Comparison of ENCODE assay signal across 20 mouse cellular contexts in genomic region chr12:117027351-117027750, GRCm38 (mm10).
DNase-seq lines count a peak whose midpoint lies in the region; ATAC-seq lines count a peak whose summit lies in the region.
"Had no signal": no experiment of that assay in that cellular context is flagged by ENCODE, and none has a peak within 500 bp of the region (broad histone marks: within the 10 kb centered on the region; RNA-seq: fewer than 3 reads in every experiment).

No protein-coding gene starts in this region.

- intact Hi-C loops in gastrocnemius, postnatal 36 days (cut with DNase I): no loop called here

- no peaks in the 10 kb centered on the region for H3K36me3 ChIP-seq in forebrain, embryonic 10.5 days (replicated peaks)
- H3K36me3 ChIP-seq in forebrain, embryonic 13.5 days (ENCODE audit: poor library complexity, severe bottlenecking): no peaks in the 10 kb centered on the region
- no peaks in the 10 kb centered on the region for H3K36me3 ChIP-seq in megakaryocyte, embryonic 14.5 days (replicated peaks; ENCODE audit: low read length)
- H3K36me3 ChIP-seq: embryonic facial prominence, embryonic 15.5 days; heart, embryonic 15.5 days; hindbrain, embryonic 15.5 days had no signal

- 0 out of 2 replicates have a peak overlapping the region, but pooled peaks have one; percentile 1 for H3K27ac ChIP-seq in forebrain, embryonic 10.5 days
- H3K27ac ChIP-seq in forebrain, embryonic 13.5 days: no peak overlapping the region
- H3K27ac ChIP-seq: embryonic facial prominence, embryonic 15.5 days; heart, adult 2 months; heart, embryonic 15.5 days had no signal

- no peaks in the 10 kb centered on the region for H3K27me3 ChIP-seq in forebrain, embryonic 10.5 days (ENCODE audit: poor library complexity, severe bottlenecking)
- H3K27me3 ChIP-seq in forebrain, embryonic 13.5 days: no peaks in the 10 kb centered on the region
- no peaks in the 10 kb centered on the region for H3K27me3 ChIP-seq in megakaryocyte, embryonic 14.5 days (replicated peaks)
- H3K27me3 ChIP-seq: embryonic facial prominence, embryonic 15.5 days; heart, embryonic 15.5 days; hindbrain, embryonic 15.5 days had no signal

- no peak overlapping the region for H3K4me2 ChIP-seq in forebrain, embryonic 13.5 days
- H3K4me2 ChIP-seq: embryonic facial prominence, embryonic 15.5 days; heart, embryonic 11.5 days; heart, embryonic 15.5 days; hindbrain, embryonic 15.5 days had no signal

- H3K9ac ChIP-seq in forebrain, embryonic 13.5 days: no peak overlapping the region
- H3K9ac ChIP-seq: embryonic facial prominence, embryonic 15.5 days; heart, embryonic 15.5 days; hindbrain, embryonic 15.5 days had no signal

- no peak overlapping the region for H3K4me3 ChIP-seq in forebrain, embryonic 10.5 days
- H3K4me3 ChIP-seq in forebrain, embryonic 13.5 days: no peak overlapping the region
- H3K4me3 ChIP-seq in megakaryocyte, embryonic 14.5 days (replicated peaks): peak overlapping the region; percentile 5
- H3K4me3 ChIP-seq: embryonic facial prominence, embryonic 15.5 days; erythroblast, embryonic 14.5 days; heart, adult 2 months; heart, embryonic 15.5 days; hindbrain, embryonic 15.5 days had no signal

- WGBS in forebrain, embryonic 10.5 days: 95% methylated on average over 6 of the region's 6 CpGs
- WGBS in forebrain, embryonic 13.5 days: 93% methylated on average over 6 of the region's 6 CpGs

- no peaks in the 10 kb centered on the region for H3K9me3 ChIP-seq in forebrain, embryonic 10.5 days
- H3K9me3 ChIP-seq in forebrain, embryonic 13.5 days (replicated peaks): no peaks in the 10 kb centered on the region
- H3K9me3 ChIP-seq in megakaryocyte, embryonic 14.5 days: no peaks in the 10 kb centered on the region
- H3K9me3 ChIP-seq: embryonic facial prominence, embryonic 15.5 days; heart, embryonic 15.5 days; hindbrain, embryonic 15.5 days had no signal

- peaks cover 16% of the 10 kb centered on the region for H3K4me1 ChIP-seq in forebrain, embryonic 10.5 days
- H3K4me1 ChIP-seq in forebrain, embryonic 13.5 days: peaks cover 36% of the 10 kb centered on the region
- no peaks in the 10 kb centered on the region for H3K4me1 ChIP-seq in megakaryocyte, embryonic 14.5 days
- H3K4me1 ChIP-seq: embryonic facial prominence, embryonic 15.5 days had no signal

- DNase-seq in forebrain, embryonic 10.5 days (ENCODE audit: extremely low spot score, low spot score): no peak
- peak; percentile 6 for DNase-seq in ovary, adult 18-20 months (ENCODE audit: low spot score)
- DNase-seq in ovary, postnatal 36 days (ENCODE audit: low spot score): no peak
- DNase-seq in adrenal gland, postnatal 36 days: peak; percentile 63 to 64
- no peak for DNase-seq in gastrocnemius, postnatal 36 days
- DNase-seq: cerebellum, adult 11 months; cerebellum, adult 8-10 months; cerebellum, postnatal 14 days; embryo, embryonic 11 days; heart, adult 2 months; heart, postnatal 14 days had no signal

- no peak for ATAC-seq in forebrain, embryonic 13.5 days
- no peak for ATAC-seq in megakaryocyte, adult 5-6 weeks (ENCODE audit: poor library complexity, severe bottlenecking)
- ATAC-seq: intestine, embryonic 16.5 days had no signal

Comparison
In these comparisons a context has a peak if more than half of its experiments do, and no peak if none do; other contexts are left out.
1. DNase-seq: peak in ovary, adult 18-20 months (single experiment) and adrenal gland, postnatal 36 days (2 of 2); none in forebrain, embryonic 10.5 days (single experiment), ovary, postnatal 36 days (single experiment) and gastrocnemius, postnatal 36 days (0 of 2).